Mouse (Mus musculus) thymus, adult 2 months (tissue): ENCODE measurements at regions not wholly inside any gene's neighbourhood (a gene's known extent, or its start where the extent isn't known, plus 50 kb on each side); places are given as distances from the start of the nearest gene placed in this dataset.

ENCODE experiments used
- CTCF ChIP-seq: fragments of 200-500 bp; IDR thresholded peaks from 2 replicates; pipeline ENCODE4 v1.5.1; 2012; ENCODE audit warnings: mild to moderate bottlenecking, control low read depth, low read length, moderate library complexity, borderline replicate concordance; ENCODE audit not compliant: control insufficient read depth, poor library complexity, insufficient read depth; ENCODE audit errors: extremely low read depth
- POLR2A ChIP-seq: fragments of 200-500 bp; IDR thresholded peaks from 2 replicates; pipeline ENCODE4 v1.6.1; 2012; ENCODE audit warnings: mild to moderate bottlenecking, low read length, control low read depth, moderate library complexity; ENCODE audit not compliant: control insufficient read depth, poor library complexity, insufficient read depth; ENCODE audit errors: extremely low read depth

DNA sequence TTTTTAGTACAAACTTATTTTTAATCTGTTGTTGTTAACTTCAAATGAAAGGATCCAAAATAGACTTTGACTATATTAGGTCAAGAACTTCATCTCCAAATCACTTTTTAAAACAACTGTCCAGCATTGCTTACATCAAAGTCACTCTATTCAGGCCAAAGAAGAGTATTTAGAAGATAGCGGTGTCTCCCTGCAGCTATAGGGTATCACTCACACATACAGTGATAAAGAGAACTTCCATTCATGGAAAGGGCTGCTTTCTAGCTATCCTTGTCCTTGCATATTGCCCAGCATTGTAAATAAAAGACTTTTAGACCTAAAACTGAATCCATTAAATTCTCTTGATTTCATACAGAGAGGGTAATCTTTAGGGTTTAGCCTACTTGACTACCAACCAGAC lies 82.1 kb upstream of the Lsm6 start:
- TF ChIP-seq CTCF: no peak
- no peak for TF ChIP-seq POLR2A
